Mouse (Mus musculus): ENCODE data around the gene Tnni3.

GRCm38 (mm10) chr7:4516332-4517050 is 7.5 kb downstream of the Tnni3 start, which contains the start of gene Tnnt1:
- no peak for TF ChIP-seq POLR2A (IDR thresholded peaks at IDR 0.05; ENCODE audit: low read depth, low read length)
- no peak for TF ChIP-seq CTCF (IDR thresholded peaks at IDR 0.05; ENCODE audit: borderline replicate concordance, insufficient read depth, low read length)
